Mouse (Mus musculus) c-Kit-positive CD71-negative TER-119-negative erythroid progenitor cells, embryonic 14.5 days (primary cell): ENCODE results near the gene Cd300a.
A peak's percentile ranks its signal among the peaks of the same experiment; 100 is the strongest.
"Not testable (repeated sequence)": the region's sequence is repeated elsewhere in the genome, so short reads cannot be mapped to it uniquely, and the experiment has no call there.

Experiments used
- DNase-seq: peaks from one replicate; pipeline ENCODE4 v3.0.0-alpha.2; 2013; ENCODE audit warnings: low read depth

Gene Cd300a

DNA sequence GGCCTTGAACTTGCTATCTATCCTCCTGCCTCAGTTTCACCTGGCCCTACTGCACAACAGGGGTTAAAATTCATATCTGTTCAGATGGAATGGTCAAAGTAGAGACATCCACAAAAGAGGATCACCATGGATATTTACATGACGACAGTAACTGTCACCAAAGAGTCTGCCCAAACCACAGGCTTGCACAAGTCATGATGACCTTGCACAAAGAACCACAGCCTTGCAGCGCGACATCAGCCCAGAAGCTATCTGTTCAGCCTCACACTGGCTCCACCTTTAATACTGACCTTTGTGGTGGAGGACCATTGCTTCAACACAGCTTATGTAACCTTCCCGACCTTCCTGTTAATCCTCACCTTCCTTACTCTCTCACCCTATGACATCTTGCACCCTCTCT, 17.7 kb downstream of the Cd300a start:
- DNase-seq, result peak; percentile 73

DNA sequence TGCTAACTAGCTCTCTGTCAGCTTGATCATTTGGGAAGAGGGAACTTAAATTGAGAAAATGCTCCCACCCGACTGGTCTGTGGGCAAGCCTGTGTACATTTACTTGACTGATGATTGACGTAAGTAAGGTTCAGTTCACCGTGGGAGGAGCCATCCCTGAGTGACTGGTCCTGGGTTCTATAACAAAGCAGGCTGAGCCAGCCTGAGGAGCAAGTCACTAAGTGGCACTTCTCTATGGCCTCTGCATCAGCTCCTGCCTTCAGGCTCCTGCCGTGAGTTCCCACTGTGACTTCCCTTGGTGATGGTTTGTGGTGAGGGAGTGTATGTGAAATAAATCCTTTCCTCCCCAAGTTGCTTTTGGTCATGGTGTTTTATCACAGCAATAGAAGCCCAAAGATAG, 18.2 kb downstream of the Cd300a start:
- no peak for DNase-seq

DNA sequence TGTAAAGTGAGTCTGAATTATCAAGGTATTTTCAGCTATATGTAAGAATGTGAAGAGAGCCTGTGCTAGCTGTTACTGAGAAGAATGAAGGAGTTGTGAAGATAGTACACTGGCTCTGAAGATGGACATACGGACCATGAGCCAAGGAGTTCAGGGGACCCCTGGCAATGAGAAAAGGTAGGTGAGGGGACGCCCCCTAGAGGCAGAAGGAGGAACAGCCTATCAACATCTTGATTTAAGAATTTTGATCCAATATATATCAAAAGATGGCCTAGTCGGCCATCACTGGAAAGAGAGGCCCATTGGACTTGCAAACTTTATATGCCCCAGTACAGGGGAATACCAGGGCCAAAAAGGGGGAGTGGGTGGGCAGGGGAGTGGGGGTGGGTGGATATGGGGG, 19.7 kb downstream of the Cd300a start:
- not testable (repeated sequence) for DNase-seq

GRCm38 (mm10) chr11:114912847-114913246, 23.0 kb downstream of the Cd300a start:
- peak; percentile 71 for DNase-seq

DNA sequence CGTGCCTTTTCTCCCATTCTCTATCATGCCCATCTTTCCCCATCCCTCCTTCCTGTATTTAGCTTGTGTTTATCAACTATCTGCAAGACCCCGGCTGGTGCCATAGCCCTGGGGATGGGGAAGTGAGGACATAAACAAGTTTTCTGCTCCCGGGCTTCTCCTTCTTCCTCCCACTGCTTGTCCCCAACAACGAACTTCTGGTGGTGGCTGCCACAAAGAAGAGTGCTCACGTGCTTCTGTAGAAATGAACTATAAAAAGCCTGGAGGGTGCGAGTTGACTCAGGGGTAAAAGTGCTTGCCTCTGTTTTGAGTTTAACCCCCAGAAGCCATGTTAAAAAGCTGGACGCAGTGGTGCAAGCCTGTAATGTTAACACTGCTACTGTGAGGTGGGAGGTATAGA, 25.1 kb downstream of the Cd300a start:
- DNase-seq, result no peak

DNA sequence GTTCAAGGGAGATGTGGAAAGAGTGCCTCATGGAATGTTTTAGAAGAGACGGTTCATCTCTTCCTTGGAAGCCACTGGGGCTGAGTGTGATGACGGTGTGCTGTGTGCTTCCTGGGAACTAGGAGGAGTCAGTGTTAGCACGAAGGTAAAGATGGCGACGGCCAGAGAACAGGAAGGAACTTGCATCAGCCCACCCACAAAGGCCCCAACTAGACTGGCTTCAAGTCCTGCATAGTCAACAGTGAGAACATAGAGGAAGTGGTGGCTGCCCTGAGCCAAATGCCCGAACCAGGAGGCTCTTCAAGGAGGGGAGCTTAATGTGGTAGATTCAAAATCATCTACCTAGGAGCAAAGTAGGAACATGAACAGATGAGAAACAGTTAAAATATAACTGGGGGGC, 27.3 kb downstream of the Cd300a start:
- DNase-seq, result no peak

GRCm38 (mm10) chr11:114922439-114922838, 32.6 kb downstream of the Cd300a start:
- DNase-seq, result no peak

- no peak for DNase-seq
Observed at GRCm38 (mm10) chr11:114923961-114924360, 34.1 kb downstream of the Cd300a start.

GRCm38 (mm10) chr11:114929581-114929980, 39.7 kb downstream of the Cd300a start:
- DNase-seq, result no peak

DNA sequence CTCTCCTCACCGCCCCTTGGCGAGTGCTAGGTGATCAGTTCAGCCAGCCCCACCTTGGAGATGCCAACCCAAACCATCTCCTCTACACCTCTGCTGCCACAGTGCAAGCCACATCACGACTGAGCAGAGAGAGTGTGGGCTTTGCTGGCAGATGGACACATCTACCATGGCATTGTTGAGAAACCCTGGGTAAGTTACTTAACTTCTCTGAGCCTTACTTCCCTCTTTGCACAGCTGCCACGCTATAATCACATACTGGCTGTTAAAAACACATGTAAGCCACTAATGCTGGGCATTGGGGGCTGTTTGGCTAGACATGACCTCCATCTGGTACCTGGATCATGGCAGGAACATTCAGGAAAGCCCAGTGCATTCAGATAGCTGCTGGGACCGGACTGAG, 41.2 kb downstream of the Cd300a start:
- no peak for DNase-seq

DNA sequence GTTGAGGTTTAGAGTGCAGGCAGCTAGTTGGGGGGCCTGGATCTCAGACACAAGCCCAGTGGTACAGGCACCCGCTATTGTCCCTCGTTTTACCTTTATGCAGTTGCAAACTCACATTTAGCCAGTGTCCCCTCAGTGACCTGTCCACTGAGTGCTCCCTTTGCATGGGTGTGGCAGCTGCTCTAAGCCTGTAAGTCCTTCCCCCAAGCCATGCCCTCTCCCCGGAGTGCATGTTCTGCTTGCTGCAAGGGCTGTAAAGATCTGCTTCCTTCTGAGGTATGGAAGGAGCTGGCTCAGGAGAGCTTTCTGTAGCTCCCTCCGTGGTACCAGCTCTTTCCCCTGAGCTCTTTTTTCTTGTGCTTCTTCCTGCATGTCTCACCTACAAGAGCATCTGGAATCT, 43.8 kb downstream of the Cd300a start:
- no peak for DNase-seq

DNA sequence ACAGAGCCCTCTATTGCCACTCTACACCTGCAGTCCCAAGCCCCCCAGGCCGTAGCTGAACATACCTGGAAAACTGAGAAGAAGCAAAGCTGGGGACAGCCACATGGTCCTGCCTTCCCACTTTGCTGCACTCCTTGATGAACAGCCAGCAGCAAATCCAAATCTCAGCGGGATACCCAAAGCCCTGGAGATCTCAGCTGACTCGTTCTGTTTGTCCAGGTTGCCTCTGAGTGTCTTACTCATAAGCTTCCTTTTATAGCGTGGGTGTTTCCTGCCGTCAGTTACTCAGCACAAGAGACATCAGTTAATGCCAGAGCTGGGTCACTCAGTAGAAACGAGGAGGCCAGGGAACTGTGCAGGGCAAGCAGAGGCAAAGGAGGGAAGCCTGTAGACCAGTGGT, 44.3 kb downstream of the Cd300a start, which contains the start of gene Cd300lb:
Gene Cd300lb (minus strand): TSS at position 243 of the 400 bp plus-strand sequence.
- no peak for DNase-seq
